Mouse (Mus musculus) common myeloid progenitor, adult 5-6 weeks (primary cell): Measurements from ENCODE around the gene Rdh1. TPM values are rescaled to one million over a fixed set of nuclear protein-coding genes. Genes with fewer than 3 reads are reported as not detected.

Source experiments
- ATAC-seq: replicated peaks from 2 replicates; pipeline ENCODE4 v1.8.0; 2016; ENCODE audit warnings: low read depth, mild to moderate bottlenecking, moderate TSS enrichment, inconsistent platforms; ENCODE audit not compliant: poor library complexity, severe bottlenecking
- total RNA-seq: library from RNA; stranded (forward); fragments of 200-1000, 187-1606 nt; gene quantifications from 2 replicates; pipeline ENCODE4 v1.2.3, GENCODE M21; 2017

Rdh1 gene
- total RNA-seq = not detected in 2 replicates

GRCm38 (mm10) chr10:127759181-127760110 is at the start of gene Rdh1, which contains the start of gene Rdh16f1:
Gene Rdh1, plus strand, starts transcription at chr10:127759721.
Gene Rdh16f1, plus strand, starts transcription at chr10:127759787.
- no peak for ATAC-seq

- ATAC-seq = no peak
These were observed 49.2 kb upstream of the Rdh1 start for GRCm38 (mm10) chr10:127710331-127710730.

GRCm38 (mm10) chr10:127712736-127713135 is 46.8 kb upstream of the Rdh1 start:
- ATAC-seq = no peak

- ATAC-seq = no peak
These were observed 37.7 kb upstream of the Rdh1 start for GRCm38 (mm10) chr10:127721671-127722418.

GRCm38 (mm10) chr10:127724178-127724577 is 35.3 kb upstream of the Rdh1 start, which contains the start of gene Tac2:
Gene Tac2, plus strand, starts transcription at chr10:127724478.
- no peak for ATAC-seq

- no peak; the same call in 1 of the 2 replicates for ATAC-seq
These were observed 34.4 kb upstream of the Rdh1 start for GRCm38 (mm10) chr10:127725136-127725535.

- ATAC-seq = no peak
These were observed 31.1 kb upstream of the Rdh1 start for GRCm38 (mm10) chr10:127728437-127728836.

GRCm38 (mm10) chr10:127730285-127730932 is 29.1 kb upstream of the Rdh1 start:
- peak; percentile 34 for ATAC-seq

- ATAC-seq = no peak
These were observed 28.6 kb upstream of the Rdh1 start for GRCm38 (mm10) chr10:127730933-127731310.

- 0 out of 2 replicates have a peak, but pooled peaks have one; percentile 17 for ATAC-seq
These were observed 28.1 kb upstream of the Rdh1 start for GRCm38 (mm10) chr10:127731397-127731796.

GRCm38 (mm10) chr10:127734434-127734833 is 25.1 kb upstream of the Rdh1 start:
- no peak for ATAC-seq

- no peak for ATAC-seq
These were observed 23.3 kb upstream of the Rdh1 start for GRCm38 (mm10) chr10:127736266-127736665.

GRCm38 (mm10) chr10:127736916-127737315 is 22.6 kb upstream of the Rdh1 start:
- ATAC-seq = peak; percentile 55

- no peak for ATAC-seq
These were observed 22.0 kb upstream of the Rdh1 start for GRCm38 (mm10) chr10:127737552-127737951.

GRCm38 (mm10) chr10:127738151-127738882 is 21.2 kb upstream of the Rdh1 start:
- ATAC-seq = no peak

GRCm38 (mm10) chr10:127739083-127739660 is 20.3 kb upstream of the Rdh1 start, which contains the start of gene Zbtb39:
Gene Zbtb39, plus strand, starts transcription at chr10:127739538.
- ATAC-seq = peak; percentile 53

GRCm38 (mm10) chr10:127739661-127740161 is 19.8 kb upstream of the Rdh1 start:
- ATAC-seq = no peak

- ATAC-seq = peak; percentile 54
These were observed 14.9 kb upstream of the Rdh1 start for GRCm38 (mm10) chr10:127744661-127745060.

- no peak for ATAC-seq
These were observed 13.6 kb upstream of the Rdh1 start for GRCm38 (mm10) chr10:127745886-127746285.
